Mouse (Mus musculus): ENCODE measurements around the gene Tnr. TPM values are rescaled to one million over a fixed set of nuclear protein-coding genes. Genes with fewer than 3 reads are reported as not detected.
A peak's percentile ranks its signal among the peaks of the same experiment; 100 is the strongest.

Gene Tnr
- polyA plus RNA-seq, 1 experiment: 32.6 TPM

GRCm38 (mm10) chr1:159696717-159697116 lies 173.1 kb downstream of the Tnr start:
- DNase-seq (ENCODE audit: extremely low spot score in 1 of 2, low spot score in 1 of 2): no peak

DNA sequence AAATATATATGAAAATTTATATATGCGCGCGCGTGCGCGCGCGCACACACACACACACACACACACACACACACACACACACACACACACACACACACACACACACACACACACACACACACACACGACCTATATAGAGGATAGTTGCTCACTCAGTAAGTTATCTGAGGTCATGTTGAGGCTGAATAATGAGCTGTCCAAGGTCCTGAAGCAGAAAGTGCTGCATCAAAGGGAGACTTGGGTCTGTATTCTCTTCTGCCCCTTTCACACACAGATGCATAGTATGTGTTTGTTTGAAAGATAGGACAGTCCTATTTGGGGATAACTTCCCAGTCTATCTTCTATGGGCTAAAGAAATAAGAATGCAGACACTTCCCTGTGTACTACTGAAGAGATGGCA lies 178.5 kb downstream of the Tnr start:
- DNase-seq (ENCODE audit: extremely low spot score in 1 of 2, low spot score in 1 of 2): no peak

- peak in 1 of 2 experiments; percentile 42 for DNase-seq (ENCODE audit: extremely low spot score in 1 of 2, low spot score in 1 of 2)
These were observed 181.4 kb downstream of the Tnr start for GRCm38 (mm10) chr1:159704925-159705324.

- no peak for DNase-seq (ENCODE audit: extremely low spot score in 1 of 2, low spot score in 1 of 2)
These were observed 192.7 kb downstream of the Tnr start for GRCm38 (mm10) chr1:159716301-159716700.

GRCm38 (mm10) chr1:159717016-159717415 lies 193.4 kb downstream of the Tnr start:
- DNase-seq (ENCODE audit: extremely low spot score in 1 of 2, low spot score in 1 of 2): peak; percentile 82 to 88

DNA sequence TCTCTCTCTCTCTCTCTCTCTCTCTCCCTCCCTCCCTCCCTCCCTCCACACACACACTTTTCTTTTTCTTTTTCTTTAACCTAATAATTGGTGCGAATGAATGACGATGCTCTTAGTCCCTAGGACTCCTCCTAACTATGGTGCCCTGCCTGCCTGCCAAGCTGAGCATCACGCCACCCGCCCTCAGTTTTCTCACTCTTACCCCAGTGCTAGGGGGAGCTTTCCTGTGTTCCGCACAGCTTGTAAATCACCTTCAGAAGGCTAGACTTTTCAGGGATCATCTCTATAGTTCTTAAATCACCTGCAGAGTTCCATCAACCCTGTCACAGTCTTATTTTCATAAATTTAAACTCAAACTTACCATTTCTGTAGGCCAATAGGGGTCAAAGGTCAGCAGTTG lies 200.2 kb downstream of the Tnr start:
- DNase-seq (ENCODE audit: extremely low spot score in 1 of 2, low spot score in 1 of 2): peak in 1 of 2 experiments; percentile 35

GRCm38 (mm10) chr1:159729270-159729669 lies 205.7 kb downstream of the Tnr start:
- no peak for DNase-seq (ENCODE audit: extremely low spot score in 1 of 2, low spot score in 1 of 2)

- no peak for DNase-seq (ENCODE audit: extremely low spot score in 1 of 2, low spot score in 1 of 2)
These were observed 207.3 kb downstream of the Tnr start for GRCm38 (mm10) chr1:159730826-159731225.

- DNase-seq (ENCODE audit: extremely low spot score in 1 of 2, low spot score in 1 of 2): no peak
These were observed 211.5 kb downstream of the Tnr start for GRCm38 (mm10) chr1:159735099-159735498.

DNA sequence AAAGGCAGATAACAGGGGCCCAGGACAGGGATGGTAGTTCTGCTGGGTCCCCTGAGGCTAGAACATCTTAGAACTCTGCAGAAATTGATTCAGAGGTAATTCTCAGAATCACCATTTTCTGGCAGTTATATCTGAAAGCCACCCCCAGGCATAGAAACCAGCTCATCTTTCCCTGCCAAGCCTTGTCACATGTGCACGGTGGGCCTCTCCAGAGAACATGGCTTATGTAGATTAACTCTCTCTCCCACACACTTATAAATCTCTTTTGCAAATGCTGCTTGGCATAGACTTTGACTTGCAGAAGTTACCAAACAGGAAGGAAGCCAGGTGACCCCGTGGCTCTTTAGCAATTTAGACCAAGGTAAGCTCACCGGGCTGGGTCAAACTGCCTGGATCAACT lies 215.9 kb downstream of the Tnr start:
- DNase-seq (ENCODE audit: extremely low spot score in 1 of 2, low spot score in 1 of 2): peak; percentile 58 to 73

- no peak for DNase-seq (ENCODE audit: extremely low spot score in 1 of 2, low spot score in 1 of 2)
These were observed 217.9 kb downstream of the Tnr start for GRCm38 (mm10) chr1:159741237-159742002.

DNA sequence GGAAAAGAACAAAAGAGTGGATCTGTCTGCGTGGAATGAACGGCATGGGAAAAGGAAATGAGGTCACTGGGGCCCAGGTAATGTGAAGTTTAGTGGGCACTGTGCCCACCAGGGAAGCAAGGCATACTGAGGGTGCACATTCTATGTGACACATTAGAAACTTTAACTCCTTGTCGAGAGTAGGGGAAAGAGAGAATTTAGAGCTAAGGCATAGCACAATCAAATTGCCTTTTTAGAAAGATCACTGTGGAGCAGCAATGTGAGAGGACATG lies 218.4 kb downstream of the Tnr start:
- no peak for DNase-seq (ENCODE audit: extremely low spot score in 1 of 2, low spot score in 1 of 2)

DNA sequence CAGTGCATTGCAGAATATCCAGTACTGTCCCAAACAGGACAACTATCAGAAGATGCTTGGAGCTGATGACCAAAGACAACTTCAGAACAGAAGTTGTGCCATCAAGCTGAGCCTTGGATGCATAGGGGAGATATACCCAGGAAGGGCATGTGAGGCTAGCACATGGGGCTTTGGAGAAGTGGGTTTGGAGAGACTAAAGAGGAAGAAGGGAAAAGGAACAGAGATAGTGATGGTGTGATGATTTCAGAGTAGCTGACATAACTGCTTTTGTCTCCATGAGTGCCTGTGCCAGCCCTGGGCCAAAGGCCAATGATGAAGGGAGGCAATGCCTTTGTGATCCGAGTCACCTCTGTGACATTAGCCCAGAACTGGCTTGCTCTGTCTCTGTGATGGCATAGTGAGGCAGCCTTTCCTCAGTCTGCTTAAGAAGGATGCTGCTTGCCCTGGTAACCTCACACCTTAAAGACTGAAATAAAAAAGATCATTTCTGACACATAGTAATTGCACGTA lies 220.2 kb downstream of the Tnr start:
- no peak for DNase-seq (ENCODE audit: extremely low spot score in 1 of 2, low spot score in 1 of 2)

- DNase-seq (ENCODE audit: extremely low spot score in 1 of 2, low spot score in 1 of 2): no peak
These were observed 221.7 kb downstream of the Tnr start for GRCm38 (mm10) chr1:159745311-159745710.

GRCm38 (mm10) chr1:159747969-159748368 lies 224.4 kb downstream of the Tnr start:
- DNase-seq (ENCODE audit: extremely low spot score in 1 of 2, low spot score in 1 of 2): no peak

DNA sequence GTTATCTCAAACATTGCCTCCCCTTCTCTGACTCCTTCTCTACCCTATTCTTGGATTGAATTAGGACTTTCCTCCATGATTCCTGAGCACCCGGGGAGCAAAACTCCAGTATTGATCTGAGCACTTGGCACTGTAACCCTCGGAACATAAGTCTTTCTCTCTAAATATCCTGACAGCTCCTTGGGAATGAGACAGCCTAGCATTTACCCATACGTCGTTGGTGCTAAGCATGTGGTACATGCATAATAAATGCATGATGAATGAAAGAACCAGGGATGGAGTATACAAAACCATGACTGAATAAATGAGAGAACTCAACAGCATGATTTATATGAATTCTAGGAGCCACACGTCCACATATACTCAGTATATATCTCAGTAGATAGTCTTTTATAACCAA lies 226.8 kb downstream of the Tnr start:
- DNase-seq (ENCODE audit: extremely low spot score in 1 of 2, low spot score in 1 of 2): no peak

- no peak for DNase-seq (ENCODE audit: extremely low spot score in 1 of 2, low spot score in 1 of 2)
These were observed 227.3 kb downstream of the Tnr start for GRCm38 (mm10) chr1:159750876-159751275.

DNA sequence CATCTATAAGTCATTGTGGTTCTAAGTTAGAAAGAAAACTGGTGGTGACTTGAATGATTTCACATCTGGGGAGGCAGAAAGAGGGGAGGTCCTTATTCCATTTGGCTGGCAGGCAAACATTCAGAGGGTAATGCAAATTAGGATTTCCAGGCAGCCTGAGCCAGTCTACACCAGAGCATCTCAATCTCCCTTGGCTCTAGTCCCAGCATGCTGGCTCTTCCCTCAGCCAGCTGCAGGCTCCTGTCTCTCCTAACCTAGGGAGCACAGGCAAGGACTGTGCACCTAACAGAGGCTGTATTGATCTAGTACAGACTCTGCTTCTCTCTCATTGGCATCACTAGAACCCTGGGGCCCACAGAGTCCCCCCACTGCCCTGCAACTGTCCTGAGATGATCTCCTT lies 237.4 kb downstream of the Tnr start:
- DNase-seq (ENCODE audit: extremely low spot score in 1 of 2, low spot score in 1 of 2): peak in 1 of 2 experiments; percentile 57

- DNase-seq (ENCODE audit: extremely low spot score in 1 of 2, low spot score in 1 of 2): peak in 1 of 2 experiments; percentile 46
These were observed 240.3 kb downstream of the Tnr start for GRCm38 (mm10) chr1:159763901-159764300.

GRCm38 (mm10) chr1:159764897-159765296 lies 241.3 kb downstream of the Tnr start:
- DNase-seq (ENCODE audit: extremely low spot score in 1 of 2, low spot score in 1 of 2): no peak

- no peak for DNase-seq (ENCODE audit: extremely low spot score in 1 of 2, low spot score in 1 of 2)
These were observed 246.4 kb downstream of the Tnr start for GRCm38 (mm10) chr1:159769948-159770347.

DNA sequence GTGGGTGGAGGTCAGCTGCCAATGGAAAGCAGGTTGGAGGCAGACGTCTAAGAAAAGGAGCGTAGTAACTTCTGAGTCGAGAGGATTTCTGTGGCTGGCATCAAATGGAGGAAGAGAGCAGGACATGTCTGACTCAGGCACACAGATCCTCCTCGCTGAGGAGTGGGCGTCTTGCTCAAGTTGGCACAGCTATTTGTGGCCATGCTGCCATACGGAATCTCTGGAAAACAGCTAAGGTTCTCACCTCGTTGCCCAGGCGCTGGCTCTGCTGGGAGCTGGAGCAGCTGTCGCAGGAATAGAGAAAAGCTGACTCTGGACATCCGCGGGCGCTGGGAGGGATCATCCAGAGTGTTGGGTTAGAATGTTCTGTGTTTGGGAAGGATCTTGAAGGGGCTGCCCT lies 250.1 kb downstream of the Tnr start:
- peak; percentile 82 to 85 for DNase-seq (ENCODE audit: extremely low spot score in 1 of 2, low spot score in 1 of 2)

- no peak for DNase-seq (ENCODE audit: extremely low spot score in 1 of 2, low spot score in 1 of 2)
These were observed 251.6 kb downstream of the Tnr start for GRCm38 (mm10) chr1:159775168-159775567.

All from frontal cortex, adult 2 months (tissue).